Mouse (Mus musculus) heart, postnatal 0 days (tissue): Measurements from ENCODE around the gene Fbxo31. TPM values are rescaled to one million over a fixed set of nuclear protein-coding genes. Genes with fewer than 3 reads are reported as not detected.
A peak's percentile ranks its signal among the peaks of the same experiment; 100 is the strongest.
"Not testable (repeated sequence)": the region's sequence is repeated elsewhere in the genome, so short reads cannot be mapped to it uniquely, and the experiment has no call there.

ENCODE experiments used
- ATAC-seq: fragments of 200-750 bp; cut with Nextera tagmentation; 2 replicates; pipeline ENCODE4 v1.8.0; 2017; ENCODE audit warnings: low read depth, moderate number of reproducible peaks, moderate library complexity; ENCODE audit not compliant: insufficient read depth
- DNase-seq: peaks from one replicate; pipeline ENCODE4 v3.0.0-alpha.2; 2016; ENCODE audit warnings: low spot score
- H3K27ac ChIP-seq: fragments of 300-500 bp; sonication (generic); 2 replicates; pipeline ENCODE4 v1.5.1; 2014; ENCODE audit warnings: low read depth, mild to moderate bottlenecking
- H3K27me3 ChIP-seq: fragments of 300-500 bp; sonication (generic); 2 replicates; pipeline ENCODE4 v1.6.1; 2014; ENCODE audit warnings: low read length, mixed read lengths; ENCODE audit not compliant: control insufficient read depth, insufficient read depth
- H3K36me3 ChIP-seq: fragments of 300-500 bp; sonication (generic); replicated peaks from 2 replicates; pipeline ENCODE4 v1.6.1; 2014; ENCODE audit warnings: low read length, mixed read lengths; ENCODE audit not compliant: control insufficient read depth, insufficient read depth
- H3K4me1 ChIP-seq: fragments of 300-500 bp; sonication (generic); 2 replicates; pipeline ENCODE4 v1.6.1; 2014; ENCODE audit warnings: antibody characterized with exemption; ENCODE audit not compliant: control insufficient read depth, insufficient read depth
- H3K4me2 ChIP-seq: fragments of 300-500 bp; sonication (generic); 2 replicates; pipeline ENCODE4 v1.6.1; 2014; ENCODE audit warnings: low read depth, mild to moderate bottlenecking, low read length, moderate library complexity
- H3K4me3 ChIP-seq: fragments of 300-500 bp; sonication (generic); 2 replicates; pipeline ENCODE4 v1.5.1; 2014; ENCODE audit warnings: low read depth, low read length
- H3K9ac ChIP-seq: fragments of 300-500 bp; sonication (generic); replicated peaks from 2 replicates; pipeline ENCODE4 v1.6.1; 2014; ENCODE audit warnings: low read depth, low read length, mixed read lengths
- H3K9me3 ChIP-seq: fragments of 300-500 bp; sonication (generic); replicated peaks from 2 replicates; pipeline ENCODE4 v1.6.1; 2016; ENCODE audit warnings: low read length; ENCODE audit not compliant: control insufficient read depth
- CTCF ChIP-seq: IDR thresholded peaks from 2 replicates; pipeline ENCODE4 v1.5.1; 2016; ENCODE audit warnings: antibody characterized with exemption, control low read depth, low read depth
- EP300 ChIP-seq: IDR thresholded peaks from 2 replicates; pipeline ENCODE4 v1.6.1; 2016; ENCODE audit warnings: antibody characterized with exemption, low read depth
- WGBS: fragments of 180-500 bp; shearing (Covaris S2); extraction: QIAGEN DNeasy Blood & Tissue Kit; methylation state at CpG from one replicate; pipeline ENCODE4 v1.1.7; 2014; 5-methylcytosine and 5-hydroxymethylcytosine counted together
- polyA plus RNA-seq: library from polyadenylated mRNA; unstranded; fragments of >200 nt; fragmentation: Nextera tagmentation; extraction: Ambion mirVana; gene quantifications from 2 replicates; pipeline ENCODE4 v1.2.1, GENCODE M21; 2015
- total RNA-seq: library from RNA; depleted of rRNA; stranded (reverse); fragments of >200 nt; gene quantifications from 2 replicates; pipeline ENCODE4 v1.2.3, GENCODE M21; 2014; ENCODE audit warnings: low replicate concordance

Gene Fbxo31
- total and polyA plus RNA-seq, 2 experiments from 2014 or later, result 12.7 to 28.9 TPM

- Histone ChIP-seq H3K9me3 (no peaks in the 10 kb centered on the region), H3K27me3 (no peaks in the 10 kb centered on the region), H3K9ac (no peak overlapping the region), H3K27ac (no peak overlapping the region), H3K36me3 (peaks cover 73% of the 10 kb centered on the region), H3K4me3 (no peak overlapping the region), H3K4me2 (no peak overlapping the region), H3K4me1 (no peaks in the 10 kb centered on the region)
- WGBS, result 93% methylated on average over 12 of the region's 12 CpGs
- ATAC-seq, result no peak
- TF ChIP-seq EP300, result no peak
- no peak for TF ChIP-seq CTCF
- DNase-seq, result no peak
Measured at GRCm38 (mm10) chr8:121602411-121602810, 23.8 kb upstream of the Fbxo31 start.

- DNase-seq (no peak), ATAC-seq (no peak)
- H3K9ac ChIP-seq, result no peak overlapping the region
- TF ChIP-seq EP300, result no peak
- TF ChIP-seq CTCF, result no peak
- WGBS, result 85% methylated on average over 14 of the region's 14 CpGs
- H3K36me3 ChIP-seq, result peaks cover 72% of the 10 kb centered on the region
- H3K4me2 ChIP-seq, result no peak overlapping the region
- H3K4me1 ChIP-seq, result no peaks in the 10 kb centered on the region
- H3K4me3 ChIP-seq, result no peak overlapping the region
- H3K27ac ChIP-seq, result no peak overlapping the region
- H3K27me3 ChIP-seq, result no peaks in the 10 kb centered on the region
- no peaks in the 10 kb centered on the region for H3K9me3 ChIP-seq
Measured at GRCm38 (mm10) chr8:121599842-121600241, 21.2 kb upstream of the Fbxo31 start.

GRCm38 (mm10) chr8:121598892-121599291 is 20.3 kb upstream of the Fbxo31 start:
- TF ChIP-seq CTCF, result peak; percentile 92
- TF ChIP-seq EP300, result no peak
- Histone ChIP-seq H3K27me3 (no peaks in the 10 kb centered on the region), H3K4me2 (no peak overlapping the region), H3K4me3 (no peak overlapping the region), H3K9ac (no peak overlapping the region), H3K4me1 (no peaks in the 10 kb centered on the region), H3K36me3 (peaks cover 72% of the 10 kb centered on the region), H3K27ac (no peak overlapping the region), H3K9me3 (no peaks in the 10 kb centered on the region)
- DNase-seq (peak; percentile 84), ATAC-seq (peak; percentile 75)
- WGBS, result 22% methylated on average over 7 of the region's 7 CpGs

GRCm38 (mm10) chr8:121598190-121598589 is 19.6 kb upstream of the Fbxo31 start:
- no peak overlapping the region for H3K9ac ChIP-seq
- no peak overlapping the region for H3K4me3 ChIP-seq
- TF ChIP-seq CTCF, result no peak
- no peak for TF ChIP-seq EP300
- WGBS, result 88% methylated on average over 7 of the region's 7 CpGs
- no peak overlapping the region for H3K27ac ChIP-seq
- ATAC-seq (no peak), DNase-seq (no peak)
- no peaks in the 10 kb centered on the region for H3K4me1 ChIP-seq
- no peaks in the 10 kb centered on the region for H3K9me3 ChIP-seq
- H3K36me3 ChIP-seq, result peaks cover 75% of the 10 kb centered on the region
- H3K4me2 ChIP-seq, result no peak overlapping the region
- no peaks in the 10 kb centered on the region for H3K27me3 ChIP-seq

- DNase-seq, H3K27ac ChIP-seq, H3K4me1 ChIP-seq, H3K9me3 ChIP-seq, H3K4me3 ChIP-seq, H3K9ac ChIP-seq, H3K4me2 ChIP-seq, H3K27me3 ChIP-seq, ATAC-seq: not testable (repeated sequence)
- H3K36me3 ChIP-seq, result peaks cover 75% of the 10 kb centered on the region
- WGBS, result 67% methylated on average over 2 of the region's 2 CpGs
Measured at GRCm38 (mm10) chr8:121597492-121597891, 18.9 kb upstream of the Fbxo31 start.

- Histone ChIP-seq H3K4me2 (no peak overlapping the region), H3K27ac (peak overlapping the region; percentile 52), H3K9ac (no peak overlapping the region), H3K4me1 (peaks cover 13% of the 10 kb centered on the region), H3K36me3 (peaks cover 45% of the 10 kb centered on the region), H3K27me3 (no peaks in the 10 kb centered on the region), H3K9me3 (no peaks in the 10 kb centered on the region), H3K4me3 (no peak overlapping the region)
- peak; percentile 32 for DNase-seq
- no peak for ATAC-seq
- 63% methylated on average over 9 of the region's 9 CpGs for WGBS
- TF ChIP-seq EP300 (no peak), CTCF (no peak)
Measured at GRCm38 (mm10) chr8:121593983-121594382, 15.4 kb upstream of the Fbxo31 start.
